Mouse (Mus musculus): ENCODE data around the gene Krtap15. TPM values are rescaled to one million over a fixed set of nuclear protein-coding genes. Genes with fewer than 3 reads are reported as not detected.

Krtap15 gene
- polyA plus RNA-seq (2016; fragmentation: Nextera tagmentation; extraction: Ambion mirVana), result 0.25 and 0.26 TPM in 2 replicates

- H3K9ac ChIP-seq (replicated peaks), result no peak within 1 kb of the TSS
- no peak within 1 kb of the TSS for H3K4me2 ChIP-seq
- H3K4me3 ChIP-seq (replicated peaks), result no peak within 1 kb of the TSS
- H3K4me1 ChIP-seq (replicated peaks), result no peaks in the 10 kb centered on the region
- H3K27me3 ChIP-seq, result no peaks in the 10 kb centered on the region; the same call in 1 of the 2 replicates
- H3K9me3 ChIP-seq, result no peaks in the 10 kb centered on the region
- H3K27ac ChIP-seq, result no peak within 1 kb of the TSS
- ATAC-seq (ENCODE audit: insufficient number of reproducible peaks, insufficient read depth, low FRiP score, low TSS enrichment, low read depth), result no peak
- H3K36me3 ChIP-seq, result no peaks in the 10 kb centered on the region
- 86% methylated on average over 3 of the region's 3 CpGs for WGBS
Observed at GRCm38 (mm10) chr16:88820066-88820465, at the start of gene Krtap15. Gene Krtap15 (plus strand): TSS chr16:88820215.

GRCm38 (mm10) chr16:88774106-88774505 lies 45.9 kb upstream of the Krtap15 start, which contains the start of gene 2310057N15Rik:
Gene 2310057N15Rik (minus strand): TSS chr16:88774206.
- no peak for ATAC-seq (ENCODE audit: insufficient number of reproducible peaks, insufficient read depth, low FRiP score, low TSS enrichment, low read depth)
- no peaks in the 10 kb centered on the region for H3K36me3 ChIP-seq
- H3K4me2 ChIP-seq, result no peak within 1 kb of the TSS
- no peak within 1 kb of the TSS for H3K4me3 ChIP-seq (replicated peaks)
- no peak within 1 kb of the TSS for H3K9ac ChIP-seq (replicated peaks)
- no peaks in the 10 kb centered on the region for H3K9me3 ChIP-seq
- 80% methylated on average over 2 of the region's 2 CpGs for WGBS
- H3K4me1 ChIP-seq (replicated peaks), result no peaks in the 10 kb centered on the region
- H3K27ac ChIP-seq, result no peak within 1 kb of the TSS
- H3K27me3 ChIP-seq, result no peaks in the 10 kb centered on the region

- Histone ChIP-seq H3K4me2 (no peak within 1 kb of the TSS), H3K27me3 (no peaks in the 10 kb centered on the region), H3K27ac (no peak within 1 kb of the TSS), H3K9ac (replicated peaks) (no peak within 1 kb of the TSS), H3K9me3 (no peaks in the 10 kb centered on the region), H3K36me3 (no peaks in the 10 kb centered on the region), H3K4me3 (replicated peaks) (no peak within 1 kb of the TSS), H3K4me1 (replicated peaks) (no peaks in the 10 kb centered on the region)
- no peak for ATAC-seq (ENCODE audit: insufficient number of reproducible peaks, insufficient read depth, low FRiP score, low TSS enrichment, low read depth)
- 83% methylated on average over 6 of the region's 6 CpGs for WGBS
Observed at GRCm38 (mm10) chr16:88777596-88777995, 42.4 kb upstream of the Krtap15 start, which contains the start of gene Gm5965. Gene Gm5965 (plus strand): TSS chr16:88777896.

GRCm38 (mm10) chr16:88786786-88787185 lies 33.2 kb upstream of the Krtap15 start:
- no peak overlapping the region for H3K9ac ChIP-seq (replicated peaks)
- no peak overlapping the region for H3K27ac ChIP-seq
- H3K4me3 ChIP-seq (replicated peaks), result no peak overlapping the region
- H3K4me1 ChIP-seq (replicated peaks), result no peaks in the 10 kb centered on the region
- H3K36me3 ChIP-seq, result no peaks in the 10 kb centered on the region
- no peaks in the 10 kb centered on the region for H3K9me3 ChIP-seq
- H3K27me3 ChIP-seq, result no peaks in the 10 kb centered on the region
- no peak for ATAC-seq (ENCODE audit: insufficient number of reproducible peaks, insufficient read depth, low FRiP score, low TSS enrichment, low read depth)
- WGBS, result 81% methylated on average over 2 of the region's 2 CpGs
- H3K4me2 ChIP-seq, result no peak overlapping the region

GRCm38 (mm10) chr16:88811827-88812226 lies 8.2 kb upstream of the Krtap15 start, which contains the start of gene Gm20741:
Gene Gm20741 (minus strand): TSS chr16:88812220.
- no peak for ATAC-seq (ENCODE audit: insufficient number of reproducible peaks, insufficient read depth, low FRiP score, low TSS enrichment, low read depth)
- Histone ChIP-seq H3K4me3 (replicated peaks) (no peak within 1 kb of the TSS), H3K4me1 (replicated peaks) (no peaks in the 10 kb centered on the region), H3K27ac (no peak within 1 kb of the TSS), H3K9me3 (no peaks in the 10 kb centered on the region), H3K27me3 (no peaks in the 10 kb centered on the region), H3K9ac (replicated peaks) (no peak within 1 kb of the TSS), H3K4me2 (no peak within 1 kb of the TSS), H3K36me3 (no peaks in the 10 kb centered on the region)
- 71% methylated on average over 2 of the region's 2 CpGs for whole genome bisulfite sequencing

GRCm38 (mm10) chr16:88823736-88824135 lies 3.7 kb downstream of the Krtap15 start:
- no peak for ATAC-seq (ENCODE audit: insufficient number of reproducible peaks, insufficient read depth, low FRiP score, low TSS enrichment, low read depth)
- no peaks in the 10 kb centered on the region for H3K4me1 ChIP-seq (replicated peaks)
- H3K4me2 ChIP-seq, result no peak overlapping the region
- no peak overlapping the region for H3K4me3 ChIP-seq (replicated peaks)
- WGBS, result 86% methylated on average over 3 of the region's 3 CpGs
- no peak overlapping the region for H3K27ac ChIP-seq
- H3K9ac ChIP-seq (replicated peaks), result no peak overlapping the region
- H3K36me3 ChIP-seq, result no peaks in the 10 kb centered on the region
- H3K27me3 ChIP-seq, result no peaks in the 10 kb centered on the region; the same call in 1 of the 2 replicates
- no peaks in the 10 kb centered on the region for H3K9me3 ChIP-seq

GRCm38 (mm10) chr16:88826095-88826652 lies 6.2 kb downstream of the Krtap15 start, which contains the start of gene Krtap14:
Gene Krtap14 (minus strand): TSS chr16:88826145.
- WGBS, result 45% methylated on average over 9 of the region's 9 CpGs
- H3K9ac ChIP-seq (replicated peaks), result no peak within 1 kb of the TSS

GRCm38 (mm10) chr16:88826978-88827377 lies 7.0 kb downstream of the Krtap15 start:
- no peak for ATAC-seq (ENCODE audit: insufficient number of reproducible peaks, insufficient read depth, low FRiP score, low TSS enrichment, low read depth)
- 12% methylated on average over 3 of the region's 3 CpGs for WGBS
- Histone ChIP-seq H3K4me1 (replicated peaks) (no peaks in the 10 kb centered on the region), H3K9me3 (no peaks in the 10 kb centered on the region), H3K27me3 (no peaks in the 10 kb centered on the region), H3K27ac (no peak overlapping the region), H3K4me3 (replicated peaks) (no peak overlapping the region), H3K36me3 (no peaks in the 10 kb centered on the region), H3K9ac (replicated peaks) (no peak overlapping the region), H3K4me2 (no peak overlapping the region)

More at GRCm38 (mm10) chr16:88826095-88826652, 6.2 kb downstream of the Krtap15 start, which contains the start of gene Krtap14:
- no peak within 1 kb of the TSS for H3K27ac ChIP-seq
- H3K4me2 ChIP-seq, result no peak within 1 kb of the TSS
- no peaks in the 10 kb centered on the region for H3K27me3 ChIP-seq
- H3K4me3 ChIP-seq (replicated peaks), result no peak within 1 kb of the TSS
- no peaks in the 10 kb centered on the region for H3K9me3 ChIP-seq
- no peak for ATAC-seq (ENCODE audit: insufficient number of reproducible peaks, insufficient read depth, low FRiP score, low TSS enrichment, low read depth)
- H3K4me1 ChIP-seq (replicated peaks), result no peaks in the 10 kb centered on the region
- no peaks in the 10 kb centered on the region for H3K36me3 ChIP-seq

- Histone ChIP-seq H3K27me3 (no peaks in the 10 kb centered on the region), H3K36me3 (no peaks in the 10 kb centered on the region), H3K9ac (replicated peaks) (no peak overlapping the region), H3K4me1 (replicated peaks) (no peaks in the 10 kb centered on the region), H3K9me3 (no peaks in the 10 kb centered on the region), H3K4me3 (replicated peaks) (no peak overlapping the region), H3K27ac (no peak overlapping the region), H3K4me2 (no peak overlapping the region)
- 97% methylated on average over 1 of the region's 1 CpGs for WGBS
- ATAC-seq (ENCODE audit: insufficient number of reproducible peaks, insufficient read depth, low FRiP score, low TSS enrichment, low read depth), result no peak
Observed at GRCm38 (mm10) chr16:88847363-88847762, 27.3 kb downstream of the Krtap15 start.

- Histone ChIP-seq H3K9me3 (no peaks in the 10 kb centered on the region), H3K9ac (replicated peaks) (no peak overlapping the region), H3K4me1 (replicated peaks) (no peaks in the 10 kb centered on the region), H3K36me3 (no peaks in the 10 kb centered on the region), H3K27me3 (no peaks in the 10 kb centered on the region), H3K27ac (no peak overlapping the region), H3K4me3 (replicated peaks) (no peak overlapping the region), H3K4me2 (no peak overlapping the region)
- ATAC-seq (ENCODE audit: insufficient number of reproducible peaks, insufficient read depth, low FRiP score, low TSS enrichment, low read depth), result no peak
- WGBS, result 90% methylated on average over 4 of the region's 4 CpGs
Observed at GRCm38 (mm10) chr16:88848558-88848957, 28.5 kb downstream of the Krtap15 start.

- WGBS, result 9% methylated on average over 5 of the region's 5 CpGs
- H3K27me3 ChIP-seq, result no peaks in the 10 kb centered on the region
- H3K36me3 ChIP-seq, result no peaks in the 10 kb centered on the region
- no peak overlapping the region for H3K4me3 ChIP-seq (replicated peaks)
- H3K4me1 ChIP-seq (replicated peaks), result no peaks in the 10 kb centered on the region
- no peaks in the 10 kb centered on the region for H3K9me3 ChIP-seq
- no peak overlapping the region for H3K4me2 ChIP-seq
- ATAC-seq (ENCODE audit: insufficient number of reproducible peaks, insufficient read depth, low FRiP score, low TSS enrichment, low read depth), result no peak
- no peak overlapping the region for H3K9ac ChIP-seq (replicated peaks)
- H3K27ac ChIP-seq, result no peak overlapping the region
Observed at GRCm38 (mm10) chr16:88851450-88851849, 31.4 kb downstream of the Krtap15 start.

Data from limb, embryonic 12.5 days (tissue).